Mouse (Mus musculus) lung, adult 2 months (tissue): Measurements from ENCODE around the gene Hps5.

Experiments
- CTCF ChIP-seq: fragments of 200-500 bp; IDR thresholded peaks from 2 replicates; pipeline ENCODE4 v1.5.1; 2011; ENCODE audit warnings: mild to moderate bottlenecking, low read length, control low read depth; ENCODE audit not compliant: insufficient read depth
- POLR2A ChIP-seq: fragments of 200-500 bp; IDR thresholded peaks from 2 replicates; pipeline ENCODE4 v1.6.1; 2011; ENCODE audit warnings: low read depth, mild to moderate bottlenecking, control low read depth, low read length, borderline replicate concordance; ENCODE audit errors: extremely low read depth

- TF ChIP-seq CTCF: no peak
- TF ChIP-seq POLR2A: no peak
Measured at GRCm38 (mm10) chr7:46727584-46727983, 68.3 kb downstream of the Hps5 start.
